Mouse (Mus musculus) frontal cortex, postnatal 36 days (tissue): ENCODE data around the gene Soga3.
A peak's percentile ranks its signal among the peaks of the same experiment; 100 is the strongest.

Source experiments
- DNase-seq, 2 experiments: peaks; one replicate each; pipeline ENCODE4 v3.0.0; 2022; ENCODE audit warnings: low spot score in 2 of 2

The Soga3 gene

GRCm38 (mm10) chr10:29143566-29144335, at the start of gene Soga3:
Soga3 (plus strand) TSS chr10:29143839.
- peak; percentile 70 to 74 for DNase-seq

DNA sequence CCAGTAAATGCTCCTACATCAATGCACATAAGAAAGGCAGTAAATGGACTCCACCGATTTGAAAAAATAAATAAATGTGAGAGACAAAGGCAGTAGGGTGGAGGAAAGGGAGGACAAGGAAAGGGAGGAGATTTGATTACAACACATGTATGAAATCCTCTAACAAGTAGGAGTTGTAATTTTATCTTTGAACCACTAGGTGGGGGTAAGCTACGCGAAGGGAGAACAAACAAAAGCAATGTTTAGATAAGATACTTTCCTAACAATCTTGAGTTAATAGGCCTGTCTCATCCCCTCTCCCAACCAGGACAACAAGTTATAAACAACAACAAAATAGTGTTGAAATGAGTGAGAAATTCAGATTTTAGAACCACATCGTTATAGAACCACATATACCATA, 36.7 kb upstream of the Soga3 start:
- no peak for DNase-seq

DNA sequence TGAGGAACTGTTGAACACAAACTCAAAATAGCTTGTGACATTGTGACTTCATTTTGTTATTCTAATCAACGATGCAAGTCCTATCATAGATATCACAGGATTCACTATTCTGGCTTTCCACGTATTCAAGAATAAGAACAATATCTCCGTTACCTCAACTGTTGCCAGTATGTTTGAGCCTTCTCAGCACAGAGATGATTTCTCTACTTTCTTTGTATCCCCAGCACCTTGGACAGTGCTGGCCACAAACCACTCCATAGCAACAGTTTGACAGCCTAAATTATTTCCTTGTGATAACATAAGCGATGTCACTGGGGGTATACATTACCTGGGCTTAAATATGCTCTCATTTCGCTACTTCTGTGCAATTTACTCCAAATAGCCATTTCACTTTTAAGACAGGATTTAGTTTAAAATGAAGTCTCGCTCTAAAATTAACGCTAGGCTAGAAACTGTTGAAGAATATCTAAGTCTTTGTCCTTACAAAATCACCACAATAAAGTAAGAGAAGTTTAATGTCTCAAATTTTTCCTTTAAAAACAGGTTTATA, 1.0 kb upstream of the Soga3 start:
- no peak for DNase-seq

DNA sequence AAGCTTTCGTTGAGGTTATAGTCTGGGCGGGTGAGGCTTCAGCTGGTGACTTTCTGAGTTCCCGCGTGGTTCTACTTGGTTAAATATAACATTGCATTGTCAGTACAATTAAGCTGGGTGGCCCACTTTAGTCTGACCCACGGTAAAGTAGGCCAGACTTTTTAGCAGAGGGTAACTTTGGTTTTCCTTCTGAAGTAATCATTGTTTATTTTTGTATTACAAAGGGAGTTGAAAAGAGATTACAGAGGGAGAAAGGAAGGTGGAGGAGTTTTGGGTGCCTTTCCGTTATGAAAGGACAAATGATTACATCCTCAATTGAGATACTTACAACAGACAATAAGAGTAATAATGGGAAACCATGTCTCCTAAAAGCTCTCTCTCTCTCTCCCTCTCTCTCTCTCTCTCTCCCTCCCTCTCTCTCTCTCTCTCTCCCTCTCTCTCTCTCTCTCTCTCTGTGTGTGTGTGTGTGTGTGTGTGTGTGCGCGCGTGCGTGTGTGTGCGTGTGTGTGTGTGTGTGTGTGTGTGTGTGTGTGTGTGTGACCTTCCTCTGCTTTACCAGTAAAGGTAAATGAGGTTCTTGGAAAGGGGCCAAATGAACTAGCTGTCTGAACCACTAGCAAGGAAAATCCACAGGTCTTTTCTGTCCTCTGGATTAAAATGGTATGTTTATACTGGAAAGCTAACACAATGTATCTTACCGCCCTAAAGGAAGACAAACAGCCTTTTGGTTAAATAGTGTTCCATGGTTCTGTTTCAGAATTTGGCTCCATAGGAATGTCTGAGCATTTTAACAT, 1.2 kb downstream of the Soga3 start:
- DNase-seq, result no peak

GRCm38 (mm10) chr10:29146198-29146857, 2.7 kb downstream of the Soga3 start:
- DNase-seq, result peak in 1 of 2 experiments; percentile 47

DNA sequence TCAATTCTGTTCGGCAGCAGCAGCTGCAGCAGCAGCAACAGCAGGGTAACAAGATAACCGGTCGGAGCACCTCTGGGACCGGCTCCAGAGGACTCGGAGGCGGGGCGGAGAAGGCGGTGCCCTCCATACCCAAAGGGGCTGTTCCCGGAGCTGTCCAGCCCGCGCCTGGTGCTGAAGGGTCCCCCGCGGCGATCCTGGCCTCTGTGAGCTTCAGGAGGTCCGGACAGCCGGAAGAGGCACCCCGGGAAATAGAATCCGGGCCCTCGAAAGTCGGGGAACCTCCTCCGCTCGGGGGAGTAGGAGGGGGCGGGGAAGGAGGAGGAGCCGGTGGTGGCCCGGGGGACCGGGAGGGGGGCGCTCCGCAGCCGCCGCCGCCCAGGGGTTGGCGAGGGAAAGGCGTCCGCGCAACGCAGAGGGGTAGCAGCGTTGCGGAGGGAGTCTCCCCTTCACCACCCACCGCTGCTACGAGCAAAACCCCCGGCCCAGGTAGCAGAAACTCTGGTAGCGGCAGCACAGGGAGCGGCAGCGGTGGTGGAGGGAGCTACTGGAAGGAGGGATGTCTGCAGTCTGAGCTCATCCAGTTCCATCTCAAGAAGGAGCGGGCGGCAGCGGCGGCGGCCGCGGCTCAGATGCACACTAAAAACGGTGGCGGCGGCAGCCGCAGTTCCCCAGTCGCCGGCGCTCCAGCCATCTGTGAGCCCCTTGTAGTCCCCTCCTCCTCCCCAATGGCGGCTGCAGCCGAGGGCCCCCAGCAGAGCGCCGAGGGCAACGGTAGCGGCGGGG, 3.4 kb downstream of the Soga3 start:
- peak; percentile 82 to 87 for DNase-seq

GRCm38 (mm10) chr10:29147641-29147990, 4.0 kb downstream of the Soga3 start:
- DNase-seq, result no peak

GRCm38 (mm10) chr10:29148076-29148475, 4.4 kb downstream of the Soga3 start:
- peak; percentile 83 to 85 for DNase-seq

- no peak for DNase-seq
Measured at GRCm38 (mm10) chr10:29155304-29155703, 11.7 kb downstream of the Soga3 start.

DNA sequence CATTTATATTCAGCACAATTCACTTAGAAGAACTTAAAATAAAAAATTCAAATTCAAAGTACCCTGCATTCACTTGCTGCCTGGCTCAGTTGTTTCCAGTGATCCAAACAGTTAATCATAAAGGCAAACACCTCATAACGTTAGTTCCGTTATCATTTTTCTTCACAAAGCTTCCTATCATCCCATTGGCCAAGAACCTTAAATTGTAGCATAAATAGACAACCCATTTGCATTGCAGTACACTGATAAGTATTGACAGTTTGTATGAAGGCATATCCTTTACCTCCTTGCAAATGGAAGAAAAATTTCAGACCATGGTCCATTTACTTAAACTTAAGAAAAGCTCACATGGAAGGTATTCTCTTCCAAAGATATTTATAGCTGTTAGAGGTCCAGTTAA, 18.0 kb downstream of the Soga3 start:
- no peak for DNase-seq

DNA sequence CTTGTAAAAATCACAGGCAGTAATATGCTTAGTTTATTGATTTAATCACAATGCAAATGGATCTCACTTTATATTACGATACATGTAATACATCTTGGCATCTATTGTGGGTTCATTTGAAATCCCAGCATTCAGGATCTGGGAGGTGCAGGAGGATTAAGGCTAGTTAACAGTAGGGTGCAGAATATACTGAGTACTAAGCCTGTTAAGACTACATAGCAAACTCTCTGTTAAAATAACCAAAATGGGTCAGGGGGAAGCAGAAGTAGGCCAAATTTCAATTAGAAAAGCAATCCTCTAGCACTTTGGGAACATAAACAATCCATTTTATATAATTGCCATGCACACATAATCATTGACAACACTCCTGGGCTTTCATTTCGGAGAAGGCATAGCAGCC, 30.1 kb downstream of the Soga3 start:
- no peak for DNase-seq

GRCm38 (mm10) chr10:29175656-29176055, 32.0 kb downstream of the Soga3 start:
- DNase-seq, result no peak

GRCm38 (mm10) chr10:29176881-29177280, 33.2 kb downstream of the Soga3 start:
- peak in 1 of 2 experiments; percentile 58 for DNase-seq

GRCm38 (mm10) chr10:29178003-29178402, 34.4 kb downstream of the Soga3 start:
- peak; percentile 59 to 63 for DNase-seq

DNA sequence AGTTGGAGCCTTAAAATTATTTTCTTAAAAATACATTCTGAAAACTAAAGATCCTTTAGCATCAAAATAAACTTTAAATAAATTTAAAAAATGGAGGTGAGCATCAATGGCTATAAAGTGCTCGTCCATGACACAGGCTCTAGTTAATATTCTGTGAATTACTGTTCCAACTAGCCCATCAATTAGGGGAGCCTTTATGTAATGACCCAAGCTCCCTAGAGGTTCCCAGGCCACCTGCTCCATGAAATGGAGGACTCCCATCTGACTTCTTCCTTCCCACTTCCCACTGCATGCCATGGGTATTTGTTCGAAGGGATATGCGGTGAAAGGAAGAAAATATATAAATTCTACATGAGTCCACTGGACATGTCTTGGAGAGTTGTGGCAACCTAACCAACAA, 36.6 kb downstream of the Soga3 start:
- DNase-seq, result no peak

DNA sequence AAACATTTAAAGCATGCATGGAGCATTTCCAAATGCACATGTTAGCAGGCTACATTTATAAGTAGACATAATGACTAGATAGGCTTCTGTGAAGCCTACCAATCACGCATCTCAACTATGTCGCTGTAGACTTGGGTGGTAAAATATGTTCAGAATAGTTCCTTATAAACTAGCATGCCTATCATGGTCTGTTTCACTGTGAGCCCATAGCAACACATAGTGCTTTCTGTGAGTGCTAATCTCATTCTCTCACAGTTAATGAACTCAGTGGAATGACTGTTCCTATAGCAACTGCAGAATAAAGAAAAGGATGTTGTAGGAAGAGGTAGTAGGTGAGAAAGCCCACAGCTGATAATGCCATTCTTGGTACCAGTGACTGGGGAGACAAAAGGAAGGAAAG, 37.4 kb downstream of the Soga3 start:
- DNase-seq, result peak in 1 of 2 experiments; percentile 43

DNA sequence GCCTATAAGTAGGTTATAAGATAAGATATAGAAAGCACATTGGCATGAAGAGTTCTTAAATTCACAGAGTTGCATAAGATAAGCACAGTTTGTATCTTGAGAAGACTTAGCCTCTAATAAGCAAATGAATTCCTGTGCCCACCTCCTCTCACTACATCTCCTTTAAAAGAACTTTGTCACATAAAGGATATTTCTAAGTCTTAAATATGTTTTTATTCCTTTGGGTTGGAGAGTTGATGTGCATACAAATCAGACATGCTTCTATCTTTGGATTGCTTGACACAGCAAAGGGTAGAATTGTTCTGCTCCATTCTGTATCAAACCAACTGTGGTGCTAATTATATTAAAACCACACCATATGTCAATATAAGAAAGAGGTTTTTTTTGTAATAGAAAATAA, 50.1 kb downstream of the Soga3 start:
- DNase-seq, result no peak

DNA sequence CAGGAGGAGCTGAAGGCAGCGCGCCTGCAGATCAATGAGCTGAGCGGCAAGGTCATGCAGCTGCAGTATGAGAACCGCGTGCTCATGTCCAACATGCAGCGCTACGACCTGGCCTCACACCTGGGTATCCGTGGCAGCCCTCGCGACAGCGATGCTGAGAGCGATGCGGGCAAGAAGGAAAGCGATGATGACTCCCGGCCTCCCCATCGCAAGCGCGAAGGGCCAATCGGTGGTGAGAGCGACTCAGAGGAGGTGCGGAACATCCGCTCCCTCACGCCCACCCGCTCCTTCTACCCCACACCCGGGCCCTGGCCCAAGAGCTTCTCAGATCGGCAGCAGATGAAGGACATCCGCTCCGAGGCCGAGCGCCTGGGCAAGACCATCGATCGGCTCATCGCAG, 53.2 kb downstream of the Soga3 start:
- DNase-seq, result no peak

- no peak for DNase-seq
Measured at GRCm38 (mm10) chr10:29198642-29199041, 55.0 kb downstream of the Soga3 start, which contains the start of gene Gm49353. Gm49353 (plus strand) TSS chr10:29198954.

- DNase-seq, result no peak
Measured at GRCm38 (mm10) chr10:29199835-29200234, 56.2 kb downstream of the Soga3 start.

- DNase-seq, result no peak
Measured at GRCm38 (mm10) chr10:29200609-29201008, 57.0 kb downstream of the Soga3 start.
